Mouse (Mus musculus) hindbrain, postnatal 0 days (tissue): ENCODE data around the gene Pnpt1. TPM values are rescaled to one million over a fixed set of nuclear protein-coding genes. Genes with fewer than 3 reads are reported as not detected.

Source experiments
- ATAC-seq: fragments of 200-750 bp; cut with Nextera tagmentation; 2 replicates; pipeline ENCODE4 v1.8.0; 2017; ENCODE audit warnings: mild to moderate bottlenecking, moderate TSS enrichment, moderate library complexity
- DNase-seq: peaks from one replicate; pipeline ENCODE4 v3.0.0-alpha.2; 2015; ENCODE audit warnings: low spot score
- H3K27ac ChIP-seq: fragments of 300-500 bp; sonication (generic); 2 replicates; pipeline ENCODE4 v1.5.1; 2014; ENCODE audit warnings: mild to moderate bottlenecking
- H3K27me3 ChIP-seq: fragments of 300-500 bp; sonication (generic); 2 replicates; pipeline ENCODE4 v1.6.1; 2014; ENCODE audit warnings: low read length, mixed read lengths; ENCODE audit not compliant: insufficient read depth
- H3K36me3 ChIP-seq: fragments of 300-500 bp; sonication (generic); 2 replicates; pipeline ENCODE4 v1.6.1; 2014; ENCODE audit warnings: low read length, mixed read lengths; ENCODE audit not compliant: insufficient read depth
- H3K4me1 ChIP-seq: fragments of 300-500 bp; sonication (generic); 2 replicates; pipeline ENCODE4 v1.6.1; 2014; ENCODE audit warnings: antibody characterized with exemption, low read length, mixed read lengths; ENCODE audit not compliant: insufficient read depth
- H3K4me2 ChIP-seq: fragments of 300-500 bp; sonication (generic); 2 replicates; pipeline ENCODE4 v1.6.1; 2014; ENCODE audit warnings: low read depth, mild to moderate bottlenecking, low read length, moderate library complexity, mixed read lengths
- H3K4me3 ChIP-seq: fragments of 300-500 bp; sonication (generic); 2 replicates; pipeline ENCODE4 v1.5.1; 2014; ENCODE audit warnings: low read length
- H3K9ac ChIP-seq: fragments of 300-500 bp; sonication (generic); replicated peaks from 2 replicates; pipeline ENCODE4 v1.6.1; 2014; ENCODE audit warnings: mild to moderate bottlenecking, low read length, moderate library complexity, mixed read lengths
- H3K9me3 ChIP-seq: fragments of 300-500 bp; sonication (generic); 2 replicates; pipeline ENCODE4 v1.6.1; 2016; ENCODE audit warnings: low read length, mixed read lengths
- CTCF ChIP-seq: IDR thresholded peaks from 2 replicates; pipeline ENCODE4 v1.5.1; 2016; ENCODE audit warnings: antibody characterized with exemption, control low read depth, low read depth
- WGBS: fragments of 180-500 bp; shearing (Covaris S2); extraction: QIAGEN DNeasy Blood & Tissue Kit; methylation state at CpG from one replicate; pipeline ENCODE4 v1.1.7; 2014; 5-methylcytosine and 5-hydroxymethylcytosine counted together
- polyA plus RNA-seq: library from polyadenylated mRNA; unstranded; fragments of >200 nt; fragmentation: Nextera tagmentation; extraction: Ambion mirVana; gene quantifications from 2 replicates; pipeline ENCODE4 v1.2.1, GENCODE M21; 2015
- total RNA-seq: library from RNA; depleted of rRNA; stranded (reverse); fragments of >200 nt; gene quantifications from 2 replicates; pipeline ENCODE4 v1.2.3, GENCODE M21; 2014; rRNA removed

The Pnpt1 gene
- total and polyA plus RNA-seq, 2 experiments from 2014 or later = 20.9 to 40.4 TPM

GRCm38 (mm10) chr11:29180657-29181056 is 50.1 kb downstream of the Pnpt1 start:
- no peak overlapping the region for H3K9ac ChIP-seq
- H3K4me1 ChIP-seq = no peaks in the 10 kb centered on the region
- 40% methylated on average over 3 of the region's 3 CpGs for WGBS
- no peak for TF ChIP-seq CTCF
- no peaks in the 10 kb centered on the region for H3K27me3 ChIP-seq
- H3K4me2 ChIP-seq = no peak overlapping the region
- H3K27ac ChIP-seq = no peak overlapping the region
- DNase-seq (peak; percentile 77), ATAC-seq (peak; percentile 27; the same call in 1 of the 2 replicates)
- H3K4me3 ChIP-seq = no peak overlapping the region
- no peaks in the 10 kb centered on the region for H3K9me3 ChIP-seq
- H3K36me3 ChIP-seq = peaks cover 10% of the 10 kb centered on the region; the same call in 1 of the 2 replicates

GRCm38 (mm10) chr11:29181751-29182150 is 51.2 kb downstream of the Pnpt1 start:
- Histone ChIP-seq H3K4me3 (no peak overlapping the region), H3K4me2 (no peak overlapping the region), H3K4me1 (no peaks in the 10 kb centered on the region), H3K27ac (no peak overlapping the region), H3K9ac (no peak overlapping the region), H3K9me3 (no peaks in the 10 kb centered on the region), H3K27me3 (no peaks in the 10 kb centered on the region), H3K36me3 (peaks cover 20% of the 10 kb centered on the region; the same call in 1 of the 2 replicates)
- 90% methylated on average over 5 of the region's 5 CpGs for WGBS
- TF ChIP-seq CTCF = no peak
- ATAC-seq (no peak), DNase-seq (no peak)

GRCm38 (mm10) chr11:29188981-29189380 is 58.4 kb downstream of the Pnpt1 start:
- Histone ChIP-seq H3K4me1 (no peaks in the 10 kb centered on the region), H3K36me3 (peaks cover 15% of the 10 kb centered on the region; the same call in 1 of the 2 replicates), H3K27ac (no peak overlapping the region), H3K27me3 (no peaks in the 10 kb centered on the region), H3K9ac (no peak overlapping the region), H3K4me3 (no peak overlapping the region), H3K4me2 (no peak overlapping the region), H3K9me3 (no peaks in the 10 kb centered on the region)
- WGBS = 85% methylated on average over 2 of the region's 2 CpGs
- ATAC-seq (no peak), DNase-seq (no peak)
- TF ChIP-seq CTCF = no peak

- WGBS = 79% methylated on average over 5 of the region's 5 CpGs
- TF ChIP-seq CTCF = peak; percentile 36
- no peaks in the 10 kb centered on the region for H3K9me3 ChIP-seq
- H3K27me3 ChIP-seq = no peaks in the 10 kb centered on the region
- no peak overlapping the region for H3K27ac ChIP-seq
- peaks cover 16% of the 10 kb centered on the region for H3K36me3 ChIP-seq
- H3K4me1 ChIP-seq = no peaks in the 10 kb centered on the region
- H3K4me3 ChIP-seq = no peak overlapping the region
- peak; percentile 33 for DNase-seq
- no peak overlapping the region for H3K4me2 ChIP-seq
- no peak for ATAC-seq
- no peak overlapping the region for H3K9ac ChIP-seq
Observed at GRCm38 (mm10) chr11:29203653-29204052, 73.1 kb downstream of the Pnpt1 start.

GRCm38 (mm10) chr11:29209774-29210173 is 79.2 kb downstream of the Pnpt1 start:
- Histone ChIP-seq H3K9ac (no peak overlapping the region), H3K4me3 (no peak overlapping the region), H3K4me2 (no peak overlapping the region), H3K36me3 (peaks cover 16% of the 10 kb centered on the region; the same call in 1 of the 2 replicates), H3K27ac (no peak overlapping the region), H3K9me3 (no peaks in the 10 kb centered on the region), H3K4me1 (no peaks in the 10 kb centered on the region), H3K27me3 (no peaks in the 10 kb centered on the region)
- 92% methylated on average over 2 of the region's 2 CpGs for WGBS
- DNase-seq (no peak), ATAC-seq (no peak)
- TF ChIP-seq CTCF = no peak

Other genes with a start within 250 kb of the Pnpt1 start
- gene Ppp4r3b, start 42.1 kb downstream of the Pnpt1 start, total RNA-seq = 31.2 and 37.1 TPM in 2 replicates
- 53.9 and 56.0 TPM in 2 replicates for gene Ppp4r3b, start 42.1 kb downstream of the Pnpt1 start, polyA plus RNA-seq
- gene Cfap36, start 116.7 kb downstream of the Pnpt1 start, total RNA-seq = 28.0 and 40.1 TPM in 2 replicates
- 154 and 164 TPM in 2 replicates for gene Cfap36, start 116.7 kb downstream of the Pnpt1 start, polyA plus RNA-seq
- 59.0 and 63.2 TPM in 2 replicates for gene Ccdc88a, start 242.9 kb downstream of the Pnpt1 start, total RNA-seq
- gene Ccdc88a, start 242.9 kb downstream of the Pnpt1 start, polyA plus RNA-seq = 82.6 and 86.3 TPM in 2 replicates